Mouse (Mus musculus): ENCODE measurements around the gene Gm47955. TPM values are rescaled to one million over a fixed set of nuclear protein-coding genes. Genes with fewer than 3 reads are reported as not detected.
"Not testable (repeated sequence)": the region's sequence is repeated elsewhere in the genome, so short reads cannot be mapped to it uniquely, and the experiment has no call there.

Gene Gm47955
- not detected in 2 replicates for polyA plus RNA-seq (2015; fragmentation: Nextera tagmentation; extraction: Ambion mirVana)

- peaks cover 3% of the 10 kb centered on the region; the same call in 1 of the 2 replicates for H3K9me3 ChIP-seq (ENCODE audit: control insufficient read depth, low read length)
- no peak within 1 kb of the TSS for H3K9ac ChIP-seq (ENCODE audit: low read depth, low read length)
- H3K4me1 ChIP-seq (ENCODE audit: control insufficient read depth, insufficient read depth, low read depth, low read length): no peaks in the 10 kb centered on the region
- H3K27me3 ChIP-seq (replicated peaks; ENCODE audit: control insufficient read depth, insufficient read depth, low read length): no peaks in the 10 kb centered on the region
- 92% methylated on average over 11 of the region's 11 CpGs for WGBS
- H3K4me3 ChIP-seq (ENCODE audit: low read length): no peak within 1 kb of the TSS
- H3K36me3 ChIP-seq (ENCODE audit: control insufficient read depth, insufficient read depth, low read length): no peaks in the 10 kb centered on the region
- no peak within 1 kb of the TSS for H3K27ac ChIP-seq (ENCODE audit: low read depth, low read length)
- ATAC-seq: no peak
- no peak within 1 kb of the TSS for H3K4me2 ChIP-seq (ENCODE audit: low read length)
Observed at GRCm38 (mm10) chr1:82959870-82960385, at the start of gene Gm47955. Gm47955 (plus strand) TSS chr1:82960286.

- H3K27ac ChIP-seq (ENCODE audit: low read depth, low read length): no peak within 1 kb of the TSS
- no peak for ATAC-seq
- H3K27me3 ChIP-seq (replicated peaks; ENCODE audit: control insufficient read depth, insufficient read depth, low read length): no peaks in the 10 kb centered on the region
- H3K9me3 ChIP-seq (ENCODE audit: control insufficient read depth, low read length): no peaks in the 10 kb centered on the region
- H3K4me2 ChIP-seq (ENCODE audit: low read length): no peak within 1 kb of the TSS
- H3K36me3 ChIP-seq (ENCODE audit: control insufficient read depth, insufficient read depth, low read length): no peaks in the 10 kb centered on the region
- WGBS: 89% methylated on average over 3 of the region's 3 CpGs
- H3K9ac ChIP-seq (ENCODE audit: low read depth, low read length): no peak within 1 kb of the TSS
- H3K4me1 ChIP-seq (ENCODE audit: control insufficient read depth, insufficient read depth, low read depth, low read length): no peaks in the 10 kb centered on the region
- H3K4me3 ChIP-seq (ENCODE audit: low read length): no peak within 1 kb of the TSS
Observed at GRCm38 (mm10) chr1:82913025-82913424, 47.1 kb upstream of the Gm47955 start, which contains the start of gene A030005L19Rik. A030005L19Rik (plus strand) TSS chr1:82913325.

- ATAC-seq; H3K27ac ChIP-seq (ENCODE audit: low read depth, low read length); H3K4me1 ChIP-seq (ENCODE audit: control insufficient read depth, insufficient read depth, low read depth, low read length); H3K36me3 ChIP-seq (ENCODE audit: control insufficient read depth, insufficient read depth, low read length); H3K9me3 ChIP-seq (ENCODE audit: control insufficient read depth, low read length); H3K4me2 ChIP-seq (ENCODE audit: low read length); H3K4me3 ChIP-seq (ENCODE audit: low read length); H3K9ac ChIP-seq (ENCODE audit: low read depth, low read length); H3K27me3 ChIP-seq (replicated peaks; ENCODE audit: control insufficient read depth, insufficient read depth, low read length): not testable (repeated sequence)
- WGBS: 94% methylated on average over 5 of the region's 5 CpGs
Observed at GRCm38 (mm10) chr1:82913434-82913833, 46.7 kb upstream of the Gm47955 start.

- no peak for ATAC-seq
- no peaks in the 10 kb centered on the region for H3K27me3 ChIP-seq (replicated peaks; ENCODE audit: control insufficient read depth, insufficient read depth, low read length)
- no peaks in the 10 kb centered on the region for H3K36me3 ChIP-seq (ENCODE audit: control insufficient read depth, insufficient read depth, low read length)
- H3K4me2 ChIP-seq (ENCODE audit: low read length): no peak within 1 kb of the TSS
- no peak within 1 kb of the TSS for H3K27ac ChIP-seq (ENCODE audit: low read depth, low read length)
- WGBS: 90% methylated on average over 6 of the region's 6 CpGs
- H3K9ac ChIP-seq (ENCODE audit: low read depth, low read length): no peak within 1 kb of the TSS
- no peaks in the 10 kb centered on the region for H3K9me3 ChIP-seq (ENCODE audit: control insufficient read depth, low read length)
- no peaks in the 10 kb centered on the region for H3K4me1 ChIP-seq (ENCODE audit: control insufficient read depth, insufficient read depth, low read depth, low read length)
- H3K4me3 ChIP-seq (ENCODE audit: low read length): no peak within 1 kb of the TSS
Observed at GRCm38 (mm10) chr1:82924650-82925049, 35.4 kb upstream of the Gm47955 start, which contains the start of gene A030014E15Rik. A030014E15Rik (plus strand) TSS chr1:82924917.

- 85% methylated on average over 1 of the region's 3 CpGs for WGBS
- H3K36me3 ChIP-seq (ENCODE audit: control insufficient read depth, insufficient read depth, low read length); H3K9ac ChIP-seq (ENCODE audit: low read depth, low read length); H3K27me3 ChIP-seq (replicated peaks; ENCODE audit: control insufficient read depth, insufficient read depth, low read length); ATAC-seq; H3K4me2 ChIP-seq (ENCODE audit: low read length); H3K27ac ChIP-seq (ENCODE audit: low read depth, low read length); H3K4me3 ChIP-seq (ENCODE audit: low read length); H3K4me1 ChIP-seq (ENCODE audit: control insufficient read depth, insufficient read depth, low read depth, low read length); H3K9me3 ChIP-seq (ENCODE audit: control insufficient read depth, low read length): not testable (repeated sequence)
Observed at GRCm38 (mm10) chr1:82930558-82930957, 29.5 kb upstream of the Gm47955 start.

- not testable (repeated sequence) for H3K9me3 ChIP-seq (ENCODE audit: control insufficient read depth, low read length); H3K4me3 ChIP-seq (ENCODE audit: low read length); H3K4me2 ChIP-seq (ENCODE audit: low read length); H3K9ac ChIP-seq (ENCODE audit: low read depth, low read length); H3K27me3 ChIP-seq (replicated peaks; ENCODE audit: control insufficient read depth, insufficient read depth, low read length); ATAC-seq; H3K4me1 ChIP-seq (ENCODE audit: control insufficient read depth, insufficient read depth, low read depth, low read length); H3K36me3 ChIP-seq (ENCODE audit: control insufficient read depth, insufficient read depth, low read length); H3K27ac ChIP-seq (ENCODE audit: low read depth, low read length)
- no CpG with 5 or more reads among the region's 6 CpGs for WGBS
Observed at GRCm38 (mm10) chr1:82931326-82931725, 28.8 kb upstream of the Gm47955 start, which contains the start of gene Gm6217. Gm6217 (minus strand) TSS chr1:82931399.

- no peak for ATAC-seq
- Histone ChIP-seq H3K4me3 (ENCODE audit: low read length) (no peak overlapping the region), H3K27ac (ENCODE audit: low read depth, low read length) (no peak overlapping the region), H3K27me3 (replicated peaks; ENCODE audit: control insufficient read depth, insufficient read depth, low read length) (no peaks in the 10 kb centered on the region), H3K9ac (ENCODE audit: low read depth, low read length) (no peak overlapping the region), H3K4me2 (ENCODE audit: low read length) (no peak overlapping the region), H3K9me3 (ENCODE audit: control insufficient read depth, low read length) (peaks cover 8% of the 10 kb centered on the region; the same call in 1 of the 2 replicates), H3K4me1 (ENCODE audit: control insufficient read depth, insufficient read depth, low read depth, low read length) (no peaks in the 10 kb centered on the region), H3K36me3 (ENCODE audit: control insufficient read depth, insufficient read depth, low read length) (no peaks in the 10 kb centered on the region)
- WGBS: 95% methylated on average over 5 of the region's 5 CpGs
Observed at GRCm38 (mm10) chr1:82938666-82939065, 21.4 kb upstream of the Gm47955 start.

- not testable (repeated sequence) for H3K9me3 ChIP-seq (ENCODE audit: control insufficient read depth, low read length); H3K36me3 ChIP-seq (ENCODE audit: control insufficient read depth, insufficient read depth, low read length); H3K4me3 ChIP-seq (ENCODE audit: low read length); H3K27me3 ChIP-seq (replicated peaks; ENCODE audit: control insufficient read depth, insufficient read depth, low read length); H3K9ac ChIP-seq (ENCODE audit: low read depth, low read length); H3K27ac ChIP-seq (ENCODE audit: low read depth, low read length); ATAC-seq; H3K4me1 ChIP-seq (ENCODE audit: control insufficient read depth, insufficient read depth, low read depth, low read length); H3K4me2 ChIP-seq (ENCODE audit: low read length)
- WGBS: 91% methylated on average over 1 of the region's 2 CpGs
Observed at GRCm38 (mm10) chr1:82942505-82942904, 17.6 kb upstream of the Gm47955 start.

- not testable (repeated sequence) for H3K4me1 ChIP-seq (ENCODE audit: control insufficient read depth, insufficient read depth, low read depth, low read length); H3K4me3 ChIP-seq (ENCODE audit: low read length); H3K27ac ChIP-seq (ENCODE audit: low read depth, low read length); H3K27me3 ChIP-seq (replicated peaks; ENCODE audit: control insufficient read depth, insufficient read depth, low read length); H3K9ac ChIP-seq (ENCODE audit: low read depth, low read length); H3K4me2 ChIP-seq (ENCODE audit: low read length); H3K36me3 ChIP-seq (ENCODE audit: control insufficient read depth, insufficient read depth, low read length); H3K9me3 ChIP-seq (ENCODE audit: control insufficient read depth, low read length); ATAC-seq
- no CpG with 5 or more reads among the region's 6 CpGs for WGBS
Observed at GRCm38 (mm10) chr1:82943295-82943694, 16.8 kb upstream of the Gm47955 start, which contains the start of gene A030003K21Rik. A030003K21Rik (minus strand) TSS chr1:82943388.
